Mouse (Mus musculus): ENCODE data around the gene Etv5. TPM values are rescaled to one million over a fixed set of nuclear protein-coding genes. Genes with fewer than 3 reads are reported as not detected.

Etv5 gene
- 116 and 151 TPM in 2 replicates for polyA plus RNA-seq (2012)

DNA sequence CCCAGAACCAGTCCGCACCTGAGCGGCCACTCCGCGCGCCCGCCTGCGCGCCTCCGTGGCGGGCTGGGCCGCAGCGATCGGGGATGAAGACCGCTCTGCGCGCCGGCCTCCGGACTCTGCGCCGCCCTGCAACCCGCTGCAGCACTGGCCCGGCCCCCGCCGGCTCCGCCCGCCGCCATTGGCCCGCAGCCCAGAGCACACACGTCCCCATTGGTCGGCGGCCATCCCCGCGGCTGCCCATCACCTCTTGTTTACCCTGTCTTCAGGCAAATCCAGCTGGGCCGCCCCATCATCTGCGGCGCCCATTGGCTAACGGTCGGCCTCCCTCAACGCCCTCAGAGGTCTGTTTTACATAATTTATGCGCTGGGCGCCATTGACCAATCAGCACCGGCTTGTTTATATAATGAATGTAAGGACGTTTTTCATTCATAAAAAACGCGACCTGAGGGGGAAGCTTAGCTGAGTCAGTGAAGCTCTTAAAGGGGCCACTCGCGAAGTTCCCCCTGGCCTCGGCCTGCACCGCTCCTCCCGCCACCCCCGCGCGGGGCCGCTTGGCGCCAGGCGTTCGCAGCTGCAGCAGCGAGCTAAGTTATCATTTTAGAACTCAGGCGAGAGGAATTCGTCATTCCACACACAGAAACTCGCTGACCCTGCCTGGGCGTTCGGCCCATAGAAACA is at the start of gene Etv5:
Gene Etv5, minus strand, starts transcription at position 221 of the 679 bp plus-strand sequence.
- no peak for TF ChIP-seq GATA1 (IDR thresholded peaks at IDR 0.05; ENCODE audit: low read length)

DNA sequence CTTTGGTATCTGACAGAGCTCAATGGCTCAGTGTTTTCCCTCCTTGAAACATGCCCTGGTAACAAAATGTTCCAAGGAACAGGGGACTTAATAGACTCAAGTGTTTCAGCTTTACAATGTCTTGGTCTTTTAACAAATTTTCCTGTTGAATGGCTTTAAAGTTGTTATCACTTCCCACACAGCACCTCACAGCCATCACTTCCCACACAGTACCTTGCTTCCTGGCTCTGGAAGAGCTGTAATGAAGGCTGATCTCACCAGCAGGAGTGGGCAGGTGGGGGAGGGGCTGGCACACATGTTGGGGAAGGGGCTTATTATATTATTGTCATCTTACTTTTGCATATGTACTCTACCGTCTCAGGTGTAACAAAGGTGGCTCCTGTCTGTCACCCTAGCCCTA is 44.4 kb upstream of the Etv5 start:
- no peak for TF ChIP-seq GATA1 (IDR thresholded peaks at IDR 0.05; ENCODE audit: low read length)

- no peak for TF ChIP-seq GATA1 (IDR thresholded peaks at IDR 0.05; ENCODE audit: low read length)
Observed at GRCm38 (mm10) chr16:22479322-22479721, 39.8 kb upstream of the Etv5 start.

GRCm38 (mm10) chr16:22471728-22472127 is 32.2 kb upstream of the Etv5 start:
- TF ChIP-seq GATA1 (IDR thresholded peaks at IDR 0.05; ENCODE audit: low read length), result no peak

DNA sequence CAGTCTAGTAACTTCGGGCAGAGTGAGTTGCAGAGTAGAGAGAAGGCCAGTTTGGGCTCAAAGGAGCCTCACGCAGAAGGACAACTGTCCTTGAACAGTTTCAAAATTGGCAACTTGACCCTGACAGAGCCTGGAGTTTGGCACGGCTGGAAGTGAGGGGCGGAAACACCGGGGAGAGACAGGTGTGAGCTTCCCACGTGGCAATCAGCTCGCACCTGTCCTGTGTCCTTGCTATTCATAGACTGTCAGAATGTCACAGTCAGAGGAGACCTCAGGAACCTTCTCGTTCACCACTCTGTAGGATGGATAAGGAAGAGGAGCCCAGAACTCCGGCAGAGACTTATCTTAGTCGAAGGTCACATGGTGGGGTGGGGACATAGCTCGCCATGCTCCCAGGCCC is 29.9 kb upstream of the Etv5 start:
- TF ChIP-seq GATA1 (IDR thresholded peaks at IDR 0.05; ENCODE audit: low read length), result no peak

DNA sequence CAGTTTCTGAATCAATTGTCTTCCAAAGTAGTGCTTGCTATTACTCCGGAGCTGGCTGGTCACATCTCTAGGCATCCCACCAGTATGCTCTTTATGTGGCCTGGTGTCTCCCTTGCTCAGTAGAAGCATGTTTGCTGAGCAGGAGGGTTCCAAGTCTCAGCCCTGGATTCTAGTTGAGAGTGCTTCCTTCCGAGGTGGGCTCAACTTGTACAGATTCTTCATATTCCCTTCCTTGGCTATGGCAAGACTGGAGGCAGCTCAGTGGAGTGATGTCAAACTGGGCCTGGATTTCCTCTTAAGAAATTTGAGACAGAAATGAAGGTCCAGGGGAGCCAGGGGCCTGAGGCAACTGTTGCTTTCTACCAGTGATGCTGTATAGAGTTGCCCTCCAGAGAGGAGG is 27.6 kb upstream of the Etv5 start:
- TF ChIP-seq GATA1 (IDR thresholded peaks at IDR 0.05; ENCODE audit: low read length), result no peak

DNA sequence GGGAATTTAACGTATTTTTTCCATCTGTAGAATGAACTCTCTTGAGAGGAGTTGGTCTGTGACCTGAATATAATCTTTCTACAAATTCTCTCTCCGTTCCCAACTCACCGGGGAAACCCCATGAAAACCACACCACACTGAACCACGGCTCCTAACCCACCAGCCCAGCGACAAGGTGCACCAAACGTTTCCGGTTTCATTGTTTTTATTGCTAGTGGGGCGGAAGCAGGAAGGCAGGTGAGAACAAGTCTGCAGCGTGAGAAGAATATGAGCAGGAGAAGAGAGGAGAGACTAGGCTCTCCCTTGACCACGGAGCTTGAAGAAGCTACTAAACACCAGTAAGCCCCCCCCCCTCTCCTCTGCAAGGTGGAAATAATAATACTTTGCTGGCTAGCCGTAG is 26.9 kb upstream of the Etv5 start:
- no peak for TF ChIP-seq GATA1 (IDR thresholded peaks at IDR 0.05; ENCODE audit: low read length)

DNA sequence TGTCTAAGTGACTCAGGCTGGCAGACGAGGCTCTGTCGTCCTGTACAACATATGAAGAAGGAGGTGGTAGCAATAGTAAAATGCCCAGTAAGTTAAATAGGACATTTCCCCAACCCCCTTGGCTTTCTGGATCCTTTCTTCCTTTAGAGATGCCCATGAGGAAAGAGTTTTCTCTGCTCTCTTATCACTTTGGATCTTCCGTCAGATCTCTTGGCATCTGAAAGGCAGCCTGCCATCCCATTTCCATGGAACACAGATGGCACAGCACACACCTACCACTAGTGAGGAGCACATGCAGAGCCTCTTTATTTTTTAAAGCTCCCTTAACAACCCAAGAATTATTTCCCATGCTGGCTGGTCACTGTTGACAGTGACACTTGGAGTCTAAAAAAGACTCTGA is 22.7 kb upstream of the Etv5 start:
- TF ChIP-seq GATA1 (IDR thresholded peaks at IDR 0.05; ENCODE audit: low read length), result no peak

DNA sequence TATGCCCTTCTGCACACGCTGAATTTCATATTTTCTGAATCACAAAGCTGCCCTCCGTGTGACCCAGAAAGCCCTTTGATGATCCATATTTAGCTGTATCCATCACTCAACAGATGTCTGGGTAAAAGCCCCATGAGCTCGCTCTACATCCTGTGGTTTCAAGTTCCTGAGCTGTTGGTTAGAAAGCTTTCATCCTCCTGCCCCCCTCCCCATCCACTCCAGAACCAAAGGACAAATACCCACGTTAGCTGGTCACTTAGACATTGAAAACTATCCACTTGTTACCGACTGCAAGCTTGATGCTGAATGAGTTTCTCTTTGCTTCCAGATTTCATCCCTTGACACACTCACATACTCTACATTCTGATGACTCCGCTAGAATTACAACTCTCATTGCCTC is 22.2 kb upstream of the Etv5 start:
- TF ChIP-seq GATA1 (IDR thresholded peaks at IDR 0.05; ENCODE audit: low read length), result no peak

DNA sequence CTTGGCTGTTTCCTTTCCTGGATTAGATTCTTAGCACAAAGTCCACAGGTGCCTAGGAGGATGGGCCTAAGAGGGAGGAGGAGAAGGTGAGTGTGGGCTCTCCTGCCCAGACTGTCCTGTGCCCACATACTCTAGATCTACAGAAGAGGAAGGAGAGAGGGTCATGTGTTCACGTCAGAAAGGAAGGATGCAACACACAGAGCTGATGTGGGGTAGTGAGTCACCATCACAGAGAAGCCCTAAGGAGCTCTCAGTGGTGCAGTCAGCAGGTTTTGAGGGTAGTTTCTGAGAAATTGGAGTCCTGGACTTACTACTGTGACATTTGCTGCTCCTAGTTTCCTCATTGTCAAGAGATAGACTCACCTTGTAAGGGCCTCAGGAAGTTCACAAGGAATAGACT is 21.4 kb upstream of the Etv5 start:
- no peak for TF ChIP-seq GATA1 (IDR thresholded peaks at IDR 0.05; ENCODE audit: low read length)

GRCm38 (mm10) chr16:22452082-22452481 is 12.6 kb upstream of the Etv5 start:
- no peak for TF ChIP-seq GATA1 (IDR thresholded peaks at IDR 0.05; ENCODE audit: low read length)

DNA sequence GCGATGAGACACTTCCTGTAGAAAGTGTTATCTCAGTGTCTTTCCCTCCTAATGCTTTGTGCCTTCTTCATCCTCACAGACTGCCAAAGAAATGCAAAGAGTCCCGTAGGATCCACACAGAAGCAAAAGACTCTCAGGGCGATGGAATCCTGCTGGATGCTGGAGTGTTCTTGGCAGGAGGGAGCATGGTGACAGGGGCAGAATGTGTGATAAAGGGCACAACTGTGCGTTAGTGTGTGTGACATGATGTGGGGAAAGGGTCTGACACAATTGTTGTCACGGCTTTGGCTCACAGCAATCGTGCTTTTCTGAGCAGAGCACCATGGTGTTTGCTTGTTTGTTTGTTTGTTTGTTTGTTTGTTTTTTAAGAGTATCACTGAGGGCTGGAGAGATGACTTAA is 8.6 kb upstream of the Etv5 start:
- no peak for TF ChIP-seq GATA1 (IDR thresholded peaks at IDR 0.05; ENCODE audit: low read length)

GRCm38 (mm10) chr16:22444786-22445185 is 5.3 kb upstream of the Etv5 start:
- TF ChIP-seq GATA1 (IDR thresholded peaks at IDR 0.05; ENCODE audit: low read length), result no peak

DNA sequence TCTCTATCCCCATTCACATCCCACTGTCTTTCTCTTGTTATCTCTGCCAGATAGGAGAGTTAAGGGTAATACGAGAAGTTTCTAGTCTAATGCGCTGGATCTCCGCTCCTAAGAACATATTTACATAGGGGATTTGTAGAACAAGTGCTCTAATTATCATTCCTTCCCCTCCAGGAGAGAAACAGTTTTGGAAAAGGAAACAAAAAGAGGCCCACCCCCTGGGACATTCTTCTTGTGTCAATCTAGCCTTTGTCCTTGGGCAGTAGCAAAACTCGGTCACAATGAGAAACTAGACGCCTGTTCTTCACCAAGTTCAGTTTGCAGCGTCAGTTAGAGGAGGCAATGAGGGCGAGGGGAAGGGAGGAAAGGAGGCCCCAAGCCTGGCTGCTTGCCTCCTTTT is 2.7 kb upstream of the Etv5 start:
- TF ChIP-seq GATA1 (IDR thresholded peaks at IDR 0.05; ENCODE audit: low read length), result no peak

GRCm38 (mm10) chr16:22441317-22441716 is 1.8 kb upstream of the Etv5 start:
- TF ChIP-seq GATA1 (IDR thresholded peaks at IDR 0.05; ENCODE audit: low read length), result no peak

DNA sequence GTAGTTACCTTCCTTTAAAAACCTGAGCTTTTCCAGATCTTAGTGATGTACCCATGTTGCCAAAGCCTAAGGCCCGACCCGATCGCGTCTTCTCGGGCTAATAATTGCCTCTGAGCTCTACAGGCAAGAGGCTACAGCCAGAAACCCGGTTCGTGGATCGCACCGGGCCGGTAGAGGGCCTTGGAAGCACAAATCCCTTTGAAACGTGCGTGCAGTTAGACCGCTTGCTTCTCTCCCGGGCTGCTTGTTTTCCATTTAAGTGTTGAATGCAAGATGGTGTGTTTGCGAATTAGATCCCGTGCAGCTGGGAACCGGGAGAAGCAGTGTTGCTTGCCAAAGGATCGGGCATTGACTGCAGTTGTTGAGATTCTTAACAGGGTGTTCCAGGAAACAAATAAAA is 750 bp upstream of the Etv5 start:
- TF ChIP-seq GATA1 (IDR thresholded peaks at IDR 0.05; ENCODE audit: low read length), result no peak

GRCm38 (mm10) chr16:22438441-22439373 is 812 bp downstream of the Etv5 start:
- TF ChIP-seq GATA1 (IDR thresholded peaks at IDR 0.05; ENCODE audit: low read length), result no peak
